Mouse (Mus musculus): ENCODE results near the gene Hsf2bp. TPM values are rescaled to one million over a fixed set of nuclear protein-coding genes. Genes with fewer than 3 reads are reported as not detected.

Hsf2bp gene
- total RNA-seq, 2 experiments from 2014 or later, result 0.71 to 1.4 TPM

- DNase-seq (ENCODE audit: low spot score in 2 of 2), result no peak
Measured at GRCm38 (mm10) chr17:32034322-32034721, 1.8 kb downstream of the Hsf2bp start.

- no peak for DNase-seq (ENCODE audit: low spot score in 2 of 2)
Measured at GRCm38 (mm10) chr17:32031684-32032083, 4.5 kb downstream of the Hsf2bp start.

GRCm38 (mm10) chr17:32028301-32028700 lies 7.8 kb downstream of the Hsf2bp start:
- DNase-seq (ENCODE audit: low spot score in 2 of 2), result no peak

GRCm38 (mm10) chr17:32027666-32028065 lies 8.5 kb downstream of the Hsf2bp start:
- DNase-seq (ENCODE audit: low spot score in 2 of 2), result no peak

- DNase-seq (ENCODE audit: low spot score in 2 of 2), result peak; percentile 73 to 77
Measured at GRCm38 (mm10) chr17:32025386-32025785, 10.8 kb downstream of the Hsf2bp start.

DNA sequence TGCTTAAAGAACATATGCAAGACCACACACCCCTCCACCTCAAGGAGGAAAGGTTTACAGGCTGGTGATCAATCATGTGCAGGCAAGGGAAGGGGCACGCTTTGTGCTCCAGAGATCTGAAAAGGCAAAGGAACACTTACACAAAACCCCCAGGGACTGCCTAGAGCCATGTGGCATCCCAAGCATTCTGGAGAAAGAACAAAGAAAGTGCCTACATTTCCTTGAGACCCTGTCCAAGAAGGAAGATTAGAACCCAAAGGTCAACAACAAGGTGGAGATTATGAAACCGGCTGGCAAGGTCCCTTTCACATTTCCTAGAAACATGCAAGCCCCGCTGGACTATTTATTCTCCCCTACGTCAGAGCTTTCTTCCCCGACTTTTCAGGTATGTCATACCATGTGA lies 11.5 kb downstream of the Hsf2bp start:
- DNase-seq (ENCODE audit: low spot score in 2 of 2), result no peak

GRCm38 (mm10) chr17:32023088-32023487 lies 13.1 kb downstream of the Hsf2bp start:
- DNase-seq (ENCODE audit: low spot score in 2 of 2), result peak; percentile 13 to 37

DNA sequence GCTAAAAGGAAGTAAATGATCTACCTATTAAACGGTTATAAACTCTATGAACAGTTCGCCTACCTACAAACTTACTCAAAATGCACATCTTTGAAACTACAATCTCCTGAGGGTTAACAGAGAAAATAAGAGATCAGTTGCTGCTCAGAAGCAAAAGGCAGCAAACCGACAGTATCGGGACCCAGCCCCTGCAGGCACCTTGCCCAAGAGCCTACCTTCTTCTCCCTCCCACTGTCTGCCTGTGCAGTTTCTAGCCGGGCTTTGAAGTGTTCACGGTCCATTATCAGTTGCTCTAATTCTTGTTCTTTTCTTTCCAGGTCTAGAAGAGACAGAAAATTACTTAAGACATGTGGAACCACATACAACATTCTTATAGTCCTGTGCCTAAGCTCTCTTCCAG lies 13.6 kb downstream of the Hsf2bp start:
- DNase-seq (ENCODE audit: low spot score in 2 of 2), result no peak

- no peak for DNase-seq (ENCODE audit: low spot score in 2 of 2)
Measured at GRCm38 (mm10) chr17:32021981-32022380, 14.2 kb downstream of the Hsf2bp start.

DNA sequence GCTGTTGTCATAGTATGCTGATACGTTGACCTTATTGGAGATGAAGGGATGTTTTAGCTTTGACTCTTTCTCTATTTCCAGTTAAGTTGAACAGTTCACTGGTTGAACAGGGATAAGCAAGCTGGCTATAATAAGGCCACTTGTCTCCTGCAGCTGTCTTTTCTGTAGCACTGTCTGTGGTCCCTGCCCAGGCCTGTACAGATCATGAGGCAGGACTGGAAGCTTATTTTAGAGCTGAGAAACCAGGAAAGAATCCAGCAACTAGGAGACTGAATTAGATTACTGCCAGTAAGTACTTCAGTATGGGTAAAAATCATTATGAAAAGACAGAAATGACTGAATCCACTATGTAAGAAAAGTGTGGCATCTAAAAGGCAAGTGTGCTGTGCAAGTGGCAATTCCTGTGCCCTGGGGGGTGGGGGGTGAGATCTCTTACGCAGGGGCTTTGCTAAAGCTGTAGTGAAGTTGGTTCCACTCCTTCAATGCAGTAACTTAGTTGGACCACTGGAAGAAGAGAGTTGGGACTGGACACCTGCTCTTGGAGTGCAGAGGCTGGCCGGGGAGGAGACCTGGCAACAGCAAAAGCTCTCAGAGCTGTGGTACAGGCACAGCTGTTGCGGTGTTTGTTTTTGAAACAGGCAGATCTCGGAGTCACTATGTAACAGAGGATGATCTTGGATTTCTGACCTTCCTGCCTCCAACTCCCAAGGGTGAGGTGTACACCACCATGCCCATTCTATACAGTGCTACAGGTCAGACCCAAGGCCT lies 17.8 kb downstream of the Hsf2bp start:
- DNase-seq (ENCODE audit: low spot score in 2 of 2), result no peak

GRCm38 (mm10) chr17:32016481-32016880 lies 19.7 kb downstream of the Hsf2bp start:
- no peak for DNase-seq (ENCODE audit: low spot score in 2 of 2)

DNA sequence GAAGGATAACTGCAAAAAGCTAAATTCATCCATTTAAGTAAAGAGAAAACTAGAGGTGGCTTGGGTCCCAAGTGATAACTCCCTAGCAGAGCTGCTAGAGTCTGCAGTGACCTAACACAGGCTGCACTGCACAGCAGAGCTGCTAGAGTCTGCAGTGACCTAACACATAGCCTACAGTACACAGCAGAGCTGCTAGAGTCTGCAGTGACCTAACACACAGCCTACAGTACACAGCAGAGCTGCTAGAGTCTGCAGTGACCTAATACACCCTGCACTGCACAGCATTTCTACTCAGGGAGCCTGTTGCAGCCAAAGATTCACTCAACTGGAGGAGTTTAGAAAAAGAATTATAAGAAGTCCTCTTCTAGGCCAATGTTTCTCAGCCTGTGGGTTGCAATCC lies 22.5 kb downstream of the Hsf2bp start:
- DNase-seq (ENCODE audit: low spot score in 2 of 2), result no peak

DNA sequence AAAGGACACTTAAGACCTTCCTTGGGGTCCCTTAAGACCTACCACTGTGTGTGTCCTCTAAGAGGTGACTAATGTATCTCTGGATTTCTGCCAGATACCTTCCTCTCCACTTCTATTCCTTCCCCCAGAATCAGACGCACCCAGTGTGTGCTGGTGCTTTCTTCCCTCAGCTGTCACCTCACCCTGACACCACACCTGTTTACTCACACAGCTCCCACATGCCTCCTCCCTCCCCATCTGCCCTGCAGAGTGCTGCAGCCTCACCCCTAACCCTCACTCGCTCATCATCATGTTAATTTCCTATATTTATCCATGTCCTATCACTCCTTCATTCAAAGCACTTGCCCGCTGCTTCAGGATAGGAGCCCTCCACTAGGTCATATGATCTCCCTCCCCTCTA lies 23.9 kb downstream of the Hsf2bp start:
- DNase-seq (ENCODE audit: low spot score in 2 of 2), result no peak

DNA sequence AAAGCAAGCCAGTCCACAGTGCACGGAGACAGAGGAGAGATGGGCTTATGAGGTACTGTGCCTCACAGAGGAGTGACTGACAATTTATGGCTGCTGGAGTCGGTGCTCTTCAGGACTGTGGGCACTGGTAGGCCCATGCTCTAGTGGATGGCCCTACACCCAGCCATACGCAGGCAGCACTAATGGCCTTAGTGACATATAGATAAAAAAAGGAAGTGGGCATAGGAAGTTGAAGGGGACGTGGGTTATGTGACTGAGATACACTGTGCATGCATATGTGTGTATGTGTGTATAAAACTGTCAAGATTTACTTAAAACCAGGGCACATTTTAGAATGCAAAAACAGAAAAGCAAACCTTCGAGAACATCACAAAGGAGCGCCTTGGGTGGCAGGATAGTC lies 24.5 kb downstream of the Hsf2bp start:
- DNase-seq (ENCODE audit: low spot score in 2 of 2), result no peak

- no peak for DNase-seq (ENCODE audit: low spot score in 2 of 2)
Measured at GRCm38 (mm10) chr17:32006800-32007199, 29.3 kb downstream of the Hsf2bp start.

GRCm38 (mm10) chr17:32003251-32003650 lies 32.9 kb downstream of the Hsf2bp start:
- no peak for DNase-seq (ENCODE audit: low spot score in 2 of 2)

DNA sequence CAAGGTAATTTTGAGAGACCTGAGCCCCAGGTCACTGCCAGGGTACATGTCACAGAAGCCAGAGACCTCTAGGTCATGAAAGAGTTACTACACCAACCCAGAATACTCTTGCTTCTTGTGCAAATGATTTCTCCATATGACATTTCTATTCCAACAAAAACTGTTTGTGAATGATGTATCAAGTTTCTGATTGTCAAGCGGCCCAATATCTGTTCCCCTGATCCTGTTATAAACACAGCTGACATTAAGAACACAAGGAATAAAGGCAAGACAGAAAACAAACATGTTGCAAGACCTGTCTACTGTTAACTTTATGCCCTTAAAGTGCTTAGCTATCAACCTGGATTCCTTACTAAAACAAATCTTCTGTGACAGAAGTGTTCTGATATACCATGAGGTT lies 37.8 kb downstream of the Hsf2bp start:
- no peak for DNase-seq (ENCODE audit: low spot score in 2 of 2)

DNA sequence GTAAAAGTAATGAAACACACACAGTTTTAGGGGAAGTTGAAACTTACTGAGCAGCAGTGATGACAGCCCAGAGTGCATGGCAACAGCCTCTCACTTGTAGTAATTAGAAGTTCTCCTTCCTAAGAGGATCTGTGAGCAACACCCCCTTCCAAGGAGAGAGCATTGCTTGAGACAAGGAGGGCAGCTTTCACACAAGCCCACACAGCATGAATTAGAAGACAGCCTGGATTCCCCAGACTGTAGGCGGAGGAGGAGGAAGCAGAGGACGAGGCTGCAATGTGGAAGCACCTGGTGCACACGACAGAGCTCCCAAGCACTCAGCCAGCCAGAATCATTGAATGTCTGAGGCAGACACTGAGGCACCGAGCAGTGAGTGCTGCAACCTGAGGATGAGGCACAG lies 39.8 kb downstream of the Hsf2bp start:
- DNase-seq (ENCODE audit: low spot score in 2 of 2), result no peak

DNA sequence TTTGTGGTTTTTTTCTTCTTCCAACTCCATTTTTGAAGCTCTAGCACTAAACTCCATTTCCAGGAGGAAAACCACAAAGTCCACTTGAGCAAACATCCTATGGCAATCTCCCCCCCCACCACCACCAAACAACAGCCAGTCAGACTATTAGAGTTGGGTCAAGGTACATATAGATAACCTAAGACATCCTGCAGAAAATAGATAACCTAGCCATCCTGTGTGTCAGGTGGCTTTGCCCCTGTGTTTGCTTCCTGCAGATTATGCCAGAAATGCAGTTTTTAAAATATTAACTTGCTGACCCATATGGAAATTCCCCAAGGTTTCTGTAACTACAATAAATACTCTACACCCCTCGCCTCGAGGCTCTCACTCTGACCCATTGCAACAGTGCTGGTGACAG lies 40.4 kb downstream of the Hsf2bp start:
- no peak for DNase-seq (ENCODE audit: low spot score in 2 of 2)

DNA sequence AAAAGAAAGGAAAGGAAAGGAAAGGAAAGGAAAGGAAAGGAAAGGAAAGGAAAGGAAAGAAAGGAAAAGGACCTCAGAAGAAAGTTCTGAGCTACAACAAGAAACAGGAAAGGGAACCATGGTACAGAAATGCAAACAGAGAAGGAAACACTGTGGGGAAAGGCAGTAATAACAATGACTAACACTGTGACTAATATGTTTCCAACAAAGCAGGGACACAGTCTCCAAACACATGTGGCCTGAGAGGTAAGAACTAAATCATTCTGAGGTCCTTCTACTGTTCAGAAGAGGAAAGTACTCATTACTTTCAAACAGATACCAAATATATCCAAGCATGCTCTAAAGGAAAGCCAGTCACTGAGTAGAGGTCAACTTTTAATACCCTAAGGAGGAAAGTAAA lies 42.0 kb downstream of the Hsf2bp start:
- DNase-seq (ENCODE audit: low spot score in 2 of 2), result no peak

DNA sequence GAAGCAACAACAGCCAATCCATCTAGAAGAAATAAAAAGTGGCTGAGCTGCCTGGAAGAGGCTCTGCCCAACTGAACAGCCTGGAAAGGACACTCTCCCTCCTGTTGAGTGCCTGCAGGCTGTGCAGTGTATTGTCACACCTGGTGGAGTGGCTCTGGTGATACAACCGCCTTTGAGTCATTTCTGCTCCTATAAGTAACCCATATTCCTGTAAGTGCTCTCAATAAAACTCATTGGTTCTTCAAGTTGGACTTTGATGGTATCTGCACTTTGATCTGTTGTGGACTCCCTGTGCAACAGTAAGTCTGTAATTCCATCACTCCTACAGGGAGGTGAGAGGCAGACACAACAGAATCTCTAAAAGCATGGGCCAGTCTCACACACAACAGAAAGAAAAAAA lies 42.8 kb downstream of the Hsf2bp start:
- no peak for DNase-seq (ENCODE audit: low spot score in 2 of 2)

- no peak for DNase-seq (ENCODE audit: low spot score in 2 of 2)
Measured at GRCm38 (mm10) chr17:31992004-31992403, 44.1 kb downstream of the Hsf2bp start.

- no peak for DNase-seq (ENCODE audit: low spot score in 2 of 2)
Measured at GRCm38 (mm10) chr17:31989035-31989434, 47.1 kb downstream of the Hsf2bp start.
